Mouse (Mus musculus): Measurements from ENCODE around the gene Ptprj.

Ptprj gene

DNA sequence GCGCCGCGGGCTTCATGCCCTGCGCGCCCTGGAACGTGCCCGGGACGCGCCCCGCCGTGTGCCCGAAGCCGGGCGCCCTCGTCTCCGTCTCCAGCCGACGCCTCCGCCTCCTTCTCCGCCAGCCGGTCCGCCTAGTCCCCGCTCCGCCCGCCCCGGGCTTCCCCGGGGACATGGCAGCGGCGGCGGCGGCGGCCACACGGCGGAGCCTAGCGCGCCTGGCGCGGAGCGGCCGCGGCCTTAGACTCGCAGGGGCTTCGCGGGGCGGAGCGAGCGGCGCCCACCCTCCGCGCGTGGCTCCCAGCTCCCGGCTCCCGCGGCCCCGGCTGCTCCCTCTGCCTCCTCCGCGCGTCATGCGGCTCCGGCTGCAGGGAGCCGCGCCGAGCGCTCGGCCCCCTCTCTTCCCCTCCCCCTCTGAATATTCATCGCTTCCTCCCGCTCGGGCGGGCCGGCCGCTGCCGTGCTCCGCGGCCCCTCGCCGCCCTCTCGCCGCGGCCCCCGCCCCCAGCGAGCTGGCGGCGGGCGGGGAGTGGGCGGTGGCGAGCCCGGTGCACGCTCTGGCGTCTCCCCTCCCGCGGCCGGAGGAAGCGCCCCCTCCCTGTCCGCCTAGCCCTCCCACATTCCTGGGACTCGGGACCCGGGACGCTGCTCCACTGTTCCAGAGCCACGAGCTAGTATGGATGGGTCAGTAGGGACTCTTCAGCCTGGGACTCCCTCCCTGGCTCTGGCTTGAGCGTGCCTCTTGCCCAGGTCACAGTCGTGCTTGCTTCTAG is at the start of gene Ptprj:
TSS of gene Ptprj (minus strand) at position 412 of the 770 bp plus-strand sequence.
- DNase-seq (ENCODE audit: low spot score in 2 of 2) = peak; percentile 76

DNA sequence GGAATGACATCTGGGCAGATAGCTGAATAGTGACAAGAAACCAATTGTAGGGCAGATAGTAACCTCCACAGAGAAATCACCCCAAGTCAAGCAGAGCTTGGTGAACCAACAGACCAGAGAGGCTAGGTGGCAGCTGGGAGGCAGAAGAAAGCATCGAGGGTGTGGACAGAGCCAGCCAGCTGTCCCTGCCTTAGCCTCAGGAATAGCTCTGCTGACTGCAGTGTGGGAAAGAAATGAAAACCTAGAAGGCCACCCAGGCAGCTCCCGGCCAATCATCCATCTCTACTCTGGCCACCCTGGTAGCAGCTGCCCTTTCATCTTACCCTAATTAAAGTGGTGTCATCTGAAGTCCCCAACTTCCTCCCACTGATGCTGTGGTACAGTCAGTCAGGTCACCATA is 49.1 kb upstream of the Ptprj start:
- DNase-seq (ENCODE audit: low spot score in 2 of 2) = no peak

DNA sequence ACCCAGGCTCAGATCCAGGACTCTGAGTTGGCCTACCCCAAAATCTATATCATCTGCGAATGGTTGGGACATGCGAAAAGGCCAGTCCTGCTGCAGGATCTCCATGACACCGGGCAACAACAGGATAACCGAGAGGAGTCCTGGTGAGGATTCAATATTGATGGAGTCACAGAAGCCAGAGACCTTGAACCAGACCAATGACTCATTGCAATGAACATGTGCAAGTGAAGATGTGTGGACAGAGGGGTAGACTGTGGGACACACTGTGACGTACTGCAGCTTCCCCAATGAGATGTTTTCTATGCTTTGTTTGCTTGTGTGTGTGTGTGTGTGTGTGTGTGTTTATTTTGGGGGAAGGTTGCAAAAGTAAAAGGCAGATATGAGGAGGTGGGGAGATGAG is 47.8 kb upstream of the Ptprj start:
- DNase-seq (ENCODE audit: low spot score in 2 of 2) = no peak

DNA sequence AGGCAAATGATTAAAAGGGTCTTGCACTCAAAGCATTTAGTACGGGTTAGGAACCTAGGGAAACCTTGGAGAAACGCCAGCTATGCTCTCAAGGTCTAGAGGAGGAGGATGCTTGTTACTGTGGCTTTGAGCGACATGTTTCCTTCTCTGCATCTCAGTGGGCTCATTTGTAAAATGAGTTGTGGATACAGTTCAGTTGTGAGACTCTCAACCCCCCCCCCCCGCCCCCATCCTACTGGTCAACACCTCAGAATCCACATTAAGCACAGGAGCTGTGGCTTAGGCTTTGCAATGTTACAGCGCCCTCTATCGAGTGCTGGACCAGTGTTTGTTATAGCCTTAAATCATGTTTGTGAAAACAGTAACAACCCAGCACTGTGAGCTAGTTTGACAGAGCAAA is 44.5 kb upstream of the Ptprj start:
- DNase-seq (ENCODE audit: low spot score in 2 of 2) = peak; percentile 51 to 78

DNA sequence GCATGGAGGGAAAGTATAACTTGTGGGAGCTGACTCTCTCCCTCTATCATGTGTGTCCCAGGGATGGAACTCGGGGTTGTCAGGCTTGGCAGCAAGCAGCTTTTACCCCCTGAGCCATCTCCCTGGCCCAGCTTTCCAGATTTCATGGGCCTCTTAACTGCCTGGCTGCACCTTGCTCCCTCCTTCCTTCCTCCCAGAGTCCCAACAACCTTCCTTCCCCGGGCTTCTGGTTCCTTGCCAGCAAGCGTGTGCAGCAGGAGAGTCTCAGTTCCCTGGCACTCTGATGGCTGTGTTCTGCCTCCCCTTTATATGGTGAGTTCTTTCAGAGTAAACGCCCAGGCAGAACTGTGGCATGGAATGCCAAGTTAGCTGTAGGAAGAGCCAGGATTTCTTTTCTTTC is 43.9 kb upstream of the Ptprj start:
- DNase-seq (ENCODE audit: low spot score in 2 of 2) = peak in 1 of 2 experiments; percentile 44

DNA sequence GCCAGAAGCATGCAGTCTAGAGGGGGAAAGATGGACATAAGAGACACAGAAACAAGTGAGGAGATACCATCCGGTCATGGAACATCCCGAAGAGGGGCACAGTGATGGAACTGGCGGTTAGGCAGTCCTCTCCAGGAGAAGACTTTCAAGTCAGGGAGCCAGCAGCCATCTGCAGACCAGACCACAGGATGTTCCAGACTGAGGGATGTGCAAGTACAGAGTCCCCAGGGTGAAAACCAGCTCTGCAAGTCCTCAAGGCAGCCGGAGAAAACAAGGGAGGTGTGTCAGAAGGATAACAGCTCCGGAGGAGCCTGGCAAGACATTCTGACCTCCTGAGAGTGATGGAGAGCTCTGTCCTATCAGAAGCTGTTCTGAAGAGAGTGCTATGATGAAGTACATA is 40.4 kb upstream of the Ptprj start:
- no peak for DNase-seq (ENCODE audit: low spot score in 2 of 2)

DNA sequence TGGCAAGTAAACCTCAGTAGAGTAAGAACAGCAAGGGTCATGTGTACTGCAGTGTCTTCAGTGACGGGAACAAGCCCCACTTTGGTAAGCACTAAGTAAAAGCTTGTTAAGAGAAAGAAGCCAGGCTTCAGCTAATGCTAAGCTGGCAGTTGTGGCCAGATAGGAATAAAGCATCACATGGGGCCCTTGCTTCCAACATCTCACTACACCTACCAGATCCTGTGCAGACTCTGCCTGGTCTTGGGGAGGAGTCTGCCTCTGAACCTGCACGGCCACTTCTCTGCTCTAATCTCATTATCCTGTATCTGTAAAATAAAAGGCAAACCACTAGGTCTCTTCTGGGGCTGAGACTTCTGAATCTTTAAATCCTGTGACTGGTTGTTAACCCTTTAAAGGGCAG is 39.2 kb upstream of the Ptprj start:
- no peak for DNase-seq (ENCODE audit: low spot score in 2 of 2)

DNA sequence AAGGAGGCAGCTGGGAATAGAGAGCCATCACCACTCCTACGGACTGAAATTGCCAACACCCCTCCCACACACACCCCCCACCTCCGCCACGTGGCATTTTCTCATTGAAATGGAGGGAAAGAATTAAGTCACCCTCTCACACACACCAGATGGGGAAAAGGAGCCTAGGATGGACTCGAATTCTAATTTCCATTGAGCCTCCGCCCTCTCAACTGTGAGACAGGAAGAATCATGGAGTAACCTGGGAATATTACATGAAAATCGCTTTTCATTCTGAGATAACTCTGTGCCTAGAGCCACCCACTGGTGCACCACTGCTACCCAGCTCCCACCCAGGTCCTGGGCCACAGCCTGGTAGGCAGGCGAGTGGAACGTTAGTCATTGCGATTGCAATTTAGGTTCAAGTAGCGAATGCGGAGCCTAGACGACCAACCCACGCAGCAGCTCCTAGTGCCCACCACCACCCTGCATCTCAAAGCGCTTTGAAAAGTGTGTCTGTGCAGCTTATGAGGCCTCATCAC is 34.3 kb upstream of the Ptprj start:
- no peak for DNase-seq (ENCODE audit: low spot score in 2 of 2)

DNA sequence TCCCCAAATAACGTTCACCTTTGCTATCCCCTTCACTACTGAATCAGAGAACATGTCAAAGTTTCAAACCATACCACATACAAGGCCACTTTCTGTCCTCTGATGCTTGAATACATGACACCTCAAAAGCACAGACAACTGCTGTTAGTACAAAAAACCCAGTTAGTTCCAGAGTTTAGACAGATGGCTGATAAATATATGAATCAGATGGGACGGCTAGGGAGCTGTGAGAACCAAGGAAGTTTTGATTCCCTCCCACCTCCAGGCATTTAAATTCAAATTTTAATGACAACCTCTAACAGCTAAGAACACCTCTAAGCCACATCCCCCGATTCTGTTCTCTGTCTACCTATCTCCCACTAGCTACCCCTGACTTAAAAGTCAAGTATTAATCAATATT is 33.1 kb upstream of the Ptprj start:
- no peak for DNase-seq (ENCODE audit: low spot score in 2 of 2)

DNA sequence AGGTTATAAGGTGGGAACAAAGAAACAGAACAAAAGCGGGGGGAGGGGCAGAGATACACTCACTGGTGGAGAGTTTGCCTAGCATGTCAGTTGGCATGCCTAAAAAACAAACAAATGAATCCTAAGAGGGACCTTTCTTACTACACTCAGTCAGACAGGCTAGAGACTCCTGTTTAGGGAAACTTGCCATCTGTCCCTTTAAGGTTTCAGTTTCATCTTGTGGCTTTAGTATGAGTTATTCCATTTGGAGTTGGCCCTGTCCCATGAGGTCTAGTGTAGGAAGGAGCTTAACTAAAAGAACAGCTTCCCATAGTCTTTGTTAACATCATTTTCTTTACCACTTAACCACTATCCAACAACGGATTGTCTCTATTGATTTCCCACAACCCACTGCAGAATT is 32.6 kb upstream of the Ptprj start:
- DNase-seq (ENCODE audit: low spot score in 2 of 2) = no peak

DNA sequence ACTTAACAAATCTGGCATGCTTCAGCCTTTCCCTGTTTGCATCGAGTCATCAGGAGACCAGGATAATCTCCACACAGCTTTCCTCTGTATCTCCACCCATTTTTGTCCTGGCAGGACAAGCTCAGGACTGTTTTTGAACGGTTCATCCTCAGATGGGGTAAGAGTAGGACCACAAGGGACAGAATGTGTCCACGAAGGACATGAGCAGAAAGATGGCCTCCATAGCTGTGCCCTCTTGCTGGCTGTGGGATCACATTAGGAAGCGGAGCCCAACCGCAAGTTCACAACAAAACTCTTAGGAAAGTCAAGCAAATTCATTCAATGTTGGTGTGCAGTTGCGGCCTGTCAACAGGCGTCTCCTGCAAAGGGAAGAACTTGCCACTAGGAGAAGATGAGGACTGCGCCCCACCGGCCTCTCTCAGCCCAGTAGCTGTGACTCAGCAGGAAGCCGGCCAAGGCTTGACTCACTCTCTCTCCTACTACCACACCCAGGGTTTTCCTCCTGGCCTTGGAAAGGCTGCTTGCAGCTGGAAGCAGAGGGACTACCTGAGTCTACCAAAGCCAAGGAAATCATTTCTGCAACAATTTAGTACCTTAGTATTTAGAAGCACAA is 31.6 kb upstream of the Ptprj start:
- no peak for DNase-seq (ENCODE audit: low spot score in 2 of 2)

DNA sequence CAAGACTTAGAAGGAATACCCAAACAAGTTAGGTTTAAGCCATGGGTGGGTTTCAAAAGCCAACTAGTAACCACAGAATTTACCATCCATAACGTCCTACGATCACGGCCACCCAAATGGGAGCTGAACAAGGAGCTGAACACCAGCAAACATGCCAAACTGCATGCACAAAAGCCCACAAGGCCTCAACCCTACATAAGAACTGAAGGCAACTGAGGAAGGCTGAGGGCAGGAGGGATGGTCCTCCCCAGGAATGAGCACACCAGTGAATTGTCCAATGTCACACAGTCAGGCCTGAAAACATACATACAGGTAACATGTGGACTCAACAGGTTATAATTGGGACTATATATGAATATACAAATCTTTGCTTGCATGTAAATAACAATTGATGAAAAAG is 20.6 kb upstream of the Ptprj start:
- DNase-seq (ENCODE audit: low spot score in 2 of 2) = no peak

DNA sequence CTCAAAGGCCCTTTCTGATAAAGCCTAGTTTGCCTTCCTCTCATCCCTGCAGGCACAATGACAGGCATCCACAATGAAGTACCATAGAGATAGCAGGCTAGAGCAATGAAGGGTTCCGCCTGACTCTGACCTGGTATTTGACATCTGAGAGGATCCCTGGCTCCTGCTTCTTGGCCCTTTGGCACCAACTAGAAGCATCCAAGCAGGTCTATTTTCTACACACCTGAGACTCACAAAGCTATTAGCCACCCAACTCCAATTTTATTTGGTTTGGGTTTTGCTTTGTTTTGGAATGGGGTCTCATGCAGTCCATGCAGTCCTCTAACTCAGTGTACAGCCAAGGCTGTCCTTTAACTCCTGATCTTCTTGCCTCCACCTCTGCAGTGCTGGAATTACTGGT is 7.7 kb upstream of the Ptprj start:
- DNase-seq (ENCODE audit: low spot score in 2 of 2) = no peak

DNA sequence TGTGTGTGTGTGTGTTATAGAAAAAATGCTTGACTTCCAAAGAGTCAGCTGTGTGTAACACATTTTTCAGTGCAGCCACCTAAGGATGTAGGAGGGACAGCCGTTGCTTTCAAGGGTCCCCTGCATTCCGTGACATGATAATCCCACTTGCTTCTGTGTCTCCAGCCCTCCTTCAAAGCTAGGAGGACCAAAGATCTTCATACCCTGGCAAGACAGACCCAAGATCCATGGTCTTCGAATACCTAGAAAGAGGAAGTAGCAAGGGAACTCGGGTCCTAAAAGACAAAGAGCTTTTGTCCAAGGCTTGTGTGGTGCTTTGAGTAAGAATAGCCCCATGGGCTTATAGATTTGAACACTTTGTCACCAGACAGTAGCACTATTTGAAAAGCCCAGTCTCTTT is 4.1 kb upstream of the Ptprj start:
- DNase-seq (ENCODE audit: low spot score in 2 of 2) = no peak

DNA sequence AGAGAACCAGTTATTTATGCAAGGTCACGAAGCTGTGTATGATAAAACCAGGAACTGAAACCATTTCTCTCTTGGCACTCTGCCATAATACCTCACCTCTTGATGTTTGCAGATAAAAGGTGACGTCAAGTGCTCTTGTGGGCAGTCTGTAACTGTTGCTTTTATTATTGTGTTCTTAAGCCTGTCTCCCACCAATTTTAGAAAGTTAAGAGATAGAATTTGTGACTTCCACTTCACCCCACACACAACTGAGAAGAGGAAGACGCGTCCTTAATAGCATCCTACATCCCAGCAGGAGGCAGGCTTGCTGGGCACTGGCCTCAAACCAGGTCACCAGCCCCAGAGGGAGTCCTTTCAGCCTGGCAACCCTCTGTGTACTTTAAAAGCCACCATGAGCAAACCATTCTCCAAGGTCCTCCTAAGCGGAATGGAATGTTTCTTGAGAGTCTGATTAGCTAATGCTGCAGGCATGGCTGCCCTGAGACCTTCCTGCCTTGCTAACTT is 3.2 kb upstream of the Ptprj start:
- no peak for DNase-seq (ENCODE audit: low spot score in 2 of 2)

DNA sequence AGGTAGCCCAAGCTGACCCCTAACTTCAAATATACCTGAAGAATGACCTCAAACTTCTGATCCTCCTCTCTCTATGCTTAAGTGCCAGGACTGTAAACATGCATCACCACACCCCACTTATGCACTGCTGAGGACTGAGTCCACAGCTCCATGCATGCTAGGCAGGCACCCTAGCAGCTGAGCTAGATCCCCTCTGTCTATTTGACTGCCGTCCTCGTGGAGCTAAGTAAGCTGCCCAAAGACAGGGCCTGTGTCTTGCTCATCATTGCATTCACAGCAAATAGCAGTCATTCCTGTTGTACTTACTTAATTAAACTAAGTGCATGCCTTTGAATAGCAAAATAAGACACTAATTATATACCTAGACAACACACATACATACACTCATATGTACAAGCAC is 2.4 kb upstream of the Ptprj start:
- no peak for DNase-seq (ENCODE audit: low spot score in 2 of 2)

DNA sequence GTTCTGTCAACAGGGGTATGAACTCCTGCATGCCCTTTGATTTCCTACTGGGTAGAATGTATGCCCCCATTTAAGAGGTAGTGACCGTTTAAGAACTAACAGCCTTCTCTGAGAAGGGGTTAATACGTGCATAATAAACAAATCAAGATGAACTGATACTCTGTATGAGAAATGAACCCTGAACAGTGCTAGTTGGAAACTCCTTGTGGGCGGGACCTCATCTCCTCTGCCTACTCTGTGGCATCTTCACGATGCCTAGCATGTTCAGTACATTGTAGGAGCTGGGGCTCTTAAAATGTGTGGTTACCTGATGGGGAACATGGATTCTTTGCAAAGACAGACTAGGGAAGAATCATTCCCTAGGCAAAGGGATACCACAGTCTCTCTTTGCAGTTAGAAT is 1.9 kb upstream of the Ptprj start:
- DNase-seq (ENCODE audit: low spot score in 2 of 2) = no peak

DNA sequence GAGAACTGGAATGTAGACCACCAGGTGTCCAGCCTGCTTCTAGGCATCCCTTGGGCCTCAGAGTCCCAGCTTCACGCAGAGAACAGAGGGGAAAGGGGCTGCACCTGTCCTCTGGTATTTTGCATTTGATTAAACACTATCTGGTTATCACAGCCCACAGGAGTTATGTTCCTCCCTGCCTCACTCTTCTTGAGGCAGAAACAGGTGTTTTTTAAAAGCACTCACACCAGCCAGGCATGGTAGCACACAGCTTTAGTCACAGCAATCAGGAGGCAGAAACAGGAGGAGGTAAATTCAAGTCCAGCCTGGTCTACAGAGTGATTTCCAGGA is 1.3 kb upstream of the Ptprj start:
- no peak for DNase-seq (ENCODE audit: low spot score in 2 of 2)

DNA sequence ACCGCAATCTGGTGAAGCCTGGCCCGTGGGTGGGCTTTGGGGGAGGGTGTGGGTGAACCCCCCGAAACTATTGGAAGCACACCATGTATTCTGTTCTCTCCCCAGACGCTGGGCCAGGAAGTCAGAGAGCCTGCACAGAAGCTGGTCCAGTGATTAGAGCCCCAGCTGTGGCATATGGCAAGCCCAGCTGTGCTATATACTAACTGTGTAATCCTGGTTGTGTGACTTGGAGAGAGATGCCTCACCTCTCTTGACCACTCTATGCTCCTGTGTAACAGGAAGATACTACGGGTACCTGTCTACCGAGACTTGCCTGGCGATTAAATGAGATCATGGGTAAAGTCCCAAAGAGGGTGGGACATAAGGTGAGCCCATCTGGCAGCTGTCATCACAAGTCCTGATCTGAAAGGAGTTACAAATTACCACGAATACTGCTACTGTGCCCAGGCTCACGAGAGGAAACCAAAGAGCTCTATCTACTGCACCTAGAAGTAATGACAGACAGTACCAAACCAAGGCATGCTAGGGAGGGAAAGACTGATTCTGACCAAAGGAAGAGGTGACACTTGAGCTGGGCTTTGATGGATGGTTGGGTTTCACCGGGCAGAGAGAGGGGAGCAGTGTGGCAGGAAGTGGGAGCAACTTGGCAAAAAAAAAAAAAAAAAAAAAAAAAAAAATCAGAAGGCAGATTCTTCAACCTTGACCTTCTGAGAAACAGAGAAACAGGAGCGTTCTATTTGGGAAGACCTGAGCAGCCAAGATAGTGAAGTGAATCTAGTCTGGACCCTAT is 754 bp upstream of the Ptprj start:
- DNase-seq (ENCODE audit: low spot score in 2 of 2) = peak in 1 of 2 experiments; percentile 50

DNA sequence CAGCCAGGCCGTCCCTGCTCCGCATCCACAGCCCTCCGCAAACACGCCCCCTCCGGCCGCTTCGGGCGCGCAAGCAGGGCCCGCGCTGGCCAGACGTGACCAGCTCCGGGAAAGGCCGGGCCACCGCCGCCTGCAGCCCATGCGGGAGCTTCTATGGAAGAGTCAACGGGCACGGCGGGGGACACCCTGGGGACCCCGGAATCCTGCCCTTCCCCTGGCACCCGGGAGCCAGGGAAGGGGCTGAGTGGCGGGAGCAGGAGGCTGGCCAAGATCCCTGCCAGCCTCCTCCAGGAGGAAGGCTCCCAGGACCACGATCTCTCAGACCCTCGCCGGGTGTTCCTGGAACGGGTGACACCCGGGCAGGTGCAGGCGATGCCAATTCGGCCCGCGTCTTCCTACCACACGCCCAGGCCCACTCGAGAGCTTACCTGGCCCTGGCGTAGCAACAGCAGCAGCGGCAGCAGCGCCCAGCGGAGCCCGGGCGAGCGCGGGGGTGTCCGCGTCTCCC is 665 bp downstream of the Ptprj start:
- peak in 1 of 2 experiments; percentile 70 for DNase-seq (ENCODE audit: low spot score in 2 of 2)

DNA sequence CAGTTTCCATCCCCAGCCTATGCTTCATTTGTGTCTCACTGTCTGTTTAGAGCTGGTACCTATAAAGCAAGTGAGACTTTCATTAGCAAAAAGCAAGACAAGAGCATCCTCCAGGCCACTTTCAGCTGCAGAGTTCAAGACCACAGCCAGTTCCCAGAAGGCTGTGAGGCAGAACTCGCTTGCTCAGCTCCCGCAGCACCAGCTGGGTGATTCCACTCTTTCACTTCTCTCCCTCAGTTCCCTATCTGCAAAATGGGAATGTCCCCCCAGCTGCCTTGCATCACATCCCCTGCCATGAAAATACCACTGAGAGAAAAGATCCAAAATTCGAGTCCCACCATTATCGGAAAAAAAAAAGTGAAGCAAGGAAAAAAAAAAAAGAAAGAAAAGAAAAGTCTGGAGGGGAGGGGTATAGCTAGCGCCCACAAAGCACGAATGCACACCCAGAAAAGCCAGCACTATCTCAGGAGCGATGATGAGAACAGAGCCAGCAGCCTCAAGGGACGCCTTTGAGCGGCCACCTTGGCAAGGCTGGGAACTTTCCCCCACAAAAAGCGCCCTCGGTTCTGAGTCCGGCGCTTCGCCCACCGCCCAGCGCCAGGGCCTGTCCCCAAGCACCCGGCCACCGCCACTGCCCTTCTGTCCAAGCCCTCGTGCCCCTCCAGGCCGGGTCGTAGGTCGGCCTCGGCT is 1.3 kb downstream of the Ptprj start:
- DNase-seq (ENCODE audit: low spot score in 2 of 2) = peak; percentile 53 to 61
